Mouse (Mus musculus) lung, embryonic 14.5 days (tissue): ENCODE data around the gene Ankrd27. TPM values are rescaled to one million over a fixed set of nuclear protein-coding genes. Genes with fewer than 3 reads are reported as not detected.

ENCODE experiments used
- ATAC-seq: fragments of 200-750 bp; cut with Nextera tagmentation; 2 replicates; pipeline ENCODE4 v1.8.0; 2017; ENCODE audit warnings: mild to moderate bottlenecking, moderate TSS enrichment, moderate library complexity; ENCODE audit not compliant: insufficient read depth
- DNase-seq: peaks from one replicate; pipeline ENCODE4 v3.0.0-alpha.2; 2015
- H3K27ac ChIP-seq: fragments of 300-500 bp; sonication (generic); 2 replicates; pipeline ENCODE4 v1.5.1; 2014; ENCODE audit warnings: low read depth, mild to moderate bottlenecking, moderate library complexity
- H3K27me3 ChIP-seq: fragments of 300-500 bp; sonication (generic); 2 replicates; pipeline ENCODE4 v1.6.1; 2014; ENCODE audit warnings: low read length, control low read depth; ENCODE audit not compliant: insufficient read depth
- H3K36me3 ChIP-seq: fragments of 300-500 bp; sonication (generic); 2 replicates; pipeline ENCODE4 v1.6.1; 2014; ENCODE audit warnings: control low read depth; ENCODE audit not compliant: insufficient read depth
- H3K4me1 ChIP-seq: fragments of 300-500 bp; sonication (generic); 2 replicates; pipeline ENCODE4 v1.6.1; 2014; ENCODE audit warnings: antibody characterized with exemption, control low read depth; ENCODE audit not compliant: insufficient read depth
- H3K4me2 ChIP-seq: fragments of 300-500 bp; sonication (generic); 2 replicates; pipeline ENCODE4 v1.6.1; 2014; ENCODE audit warnings: mild to moderate bottlenecking
- H3K4me3 ChIP-seq: fragments of 300-500 bp; sonication (generic); 2 replicates; pipeline ENCODE4 v1.5.1; 2014; ENCODE audit warnings: low read depth, low read length
- H3K9ac ChIP-seq: fragments of 300-500 bp; sonication (generic); 2 replicates; pipeline ENCODE4 v1.6.1; 2014
- H3K9me3 ChIP-seq: fragments of 300-500 bp; sonication (generic); 2 replicates; pipeline ENCODE4 v1.6.1; 2016; ENCODE audit warnings: low read depth, low read length, control low read depth
- CTCF ChIP-seq: IDR thresholded peaks from 2 replicates; pipeline ENCODE4 v1.5.1; 2016; ENCODE audit warnings: antibody characterized with exemption, low read depth
- WGBS: fragments of 180-500 bp; shearing (Covaris S2); extraction: QIAGEN DNeasy Blood & Tissue Kit; methylation state at CpG from one replicate; pipeline ENCODE4 v1.1.7; 2014; 5-methylcytosine and 5-hydroxymethylcytosine counted together
- polyA plus RNA-seq: library from polyadenylated mRNA; unstranded; fragments of >200 nt; fragmentation: Nextera tagmentation; extraction: Ambion mirVana; gene quantifications from 2 replicates; pipeline ENCODE4 v1.2.1, GENCODE M21; 2014

The Ankrd27 gene
- polyA plus RNA-seq, 1 experiment from 2014 or later, result 38.1 TPM

- 91% methylated on average over 10 of the region's 10 CpGs for WGBS
- DNase-seq (no peak), ATAC-seq (no peak)
- no peaks in the 10 kb centered on the region for H3K9me3 ChIP-seq
- H3K9ac ChIP-seq, result no peak overlapping the region
- H3K27me3 ChIP-seq, result no peaks in the 10 kb centered on the region
- no peaks in the 10 kb centered on the region for H3K4me1 ChIP-seq
- no peak for TF ChIP-seq CTCF
- peaks cover 39% of the 10 kb centered on the region for H3K36me3 ChIP-seq
- no peak overlapping the region for H3K27ac ChIP-seq
- H3K4me3 ChIP-seq, result no peak overlapping the region
- no peak overlapping the region for H3K4me2 ChIP-seq
Observed at GRCm38 (mm10) chr7:35600031-35600430, 14.0 kb downstream of the Ankrd27 start.

GRCm38 (mm10) chr7:35601106-35601505, 15.1 kb downstream of the Ankrd27 start:
- TF ChIP-seq CTCF, result no peak
- H3K4me1 ChIP-seq, result no peaks in the 10 kb centered on the region
- DNase-seq, result no peak
- H3K36me3 ChIP-seq, result peaks cover 36% of the 10 kb centered on the region
- H3K4me3 ChIP-seq, result no peak overlapping the region
- H3K27ac ChIP-seq, result no peak overlapping the region
- WGBS, result 80% methylated on average over 6 of the region's 6 CpGs
- no peaks in the 10 kb centered on the region for H3K27me3 ChIP-seq
- no peak overlapping the region for H3K4me2 ChIP-seq
- ATAC-seq, result no peak
- H3K9me3 ChIP-seq, result no peaks in the 10 kb centered on the region
- H3K9ac ChIP-seq, result no peak overlapping the region

GRCm38 (mm10) chr7:35602766-35603165, 16.7 kb downstream of the Ankrd27 start:
- no peak overlapping the region for H3K27ac ChIP-seq
- no peak overlapping the region for H3K4me2 ChIP-seq
- WGBS, result 93% methylated on average over 5 of the region's 5 CpGs
- no peaks in the 10 kb centered on the region for H3K4me1 ChIP-seq
- DNase-seq, result no peak
- no peaks in the 10 kb centered on the region for H3K27me3 ChIP-seq
- H3K9me3 ChIP-seq, result no peaks in the 10 kb centered on the region
- ATAC-seq, result no peak
- no peak overlapping the region for H3K4me3 ChIP-seq
- no peak for TF ChIP-seq CTCF
- peaks cover 31% of the 10 kb centered on the region for H3K36me3 ChIP-seq
- H3K9ac ChIP-seq, result no peak overlapping the region

- WGBS, result 84% methylated on average over 10 of the region's 10 CpGs
- no peak for ATAC-seq
Observed at GRCm38 (mm10) chr7:35606816-35607215, 20.8 kb downstream of the Ankrd27 start.

GRCm38 (mm10) chr7:35609245-35609644, 23.2 kb downstream of the Ankrd27 start:
- Histone ChIP-seq H3K36me3 (peaks cover 52% of the 10 kb centered on the region), H3K4me1 (no peaks in the 10 kb centered on the region), H3K9ac (no peak overlapping the region), H3K27ac (no peak overlapping the region), H3K27me3 (no peaks in the 10 kb centered on the region), H3K9me3 (no peaks in the 10 kb centered on the region), H3K4me2 (no peak overlapping the region), H3K4me3 (no peak overlapping the region)
- DNase-seq (no peak), ATAC-seq (no peak)
- no peak for TF ChIP-seq CTCF
- 93% methylated on average over 10 of the region's 10 CpGs for WGBS

More at GRCm38 (mm10) chr7:35606816-35607215, 20.8 kb downstream of the Ankrd27 start:
- Histone ChIP-seq H3K4me1 (no peaks in the 10 kb centered on the region), H3K9me3 (no peaks in the 10 kb centered on the region), H3K4me2 (no peak overlapping the region), H3K36me3 (peaks cover 54% of the 10 kb centered on the region), H3K27ac (no peak overlapping the region), H3K27me3 (no peaks in the 10 kb centered on the region), H3K4me3 (no peak overlapping the region), H3K9ac (no peak overlapping the region)
- TF ChIP-seq CTCF, result no peak
- no peak for DNase-seq

- Histone ChIP-seq H3K4me1 (no peaks in the 10 kb centered on the region), H3K9ac (no peak overlapping the region), H3K9me3 (no peaks in the 10 kb centered on the region), H3K36me3 (peaks cover 63% of the 10 kb centered on the region), H3K27me3 (no peaks in the 10 kb centered on the region), H3K4me2 (no peak overlapping the region), H3K4me3 (no peak overlapping the region), H3K27ac (no peak overlapping the region)
- DNase-seq (no peak), ATAC-seq (no peak)
- TF ChIP-seq CTCF, result no peak
- 68% methylated on average over 4 of the region's 4 CpGs for WGBS
Observed at GRCm38 (mm10) chr7:35617513-35617912, 31.5 kb downstream of the Ankrd27 start.

GRCm38 (mm10) chr7:35622626-35623025, 36.6 kb downstream of the Ankrd27 start:
- DNase-seq, result no peak
- no peaks in the 10 kb centered on the region for H3K9me3 ChIP-seq
- peaks cover 60% of the 10 kb centered on the region for H3K36me3 ChIP-seq
- H3K27me3 ChIP-seq, result no peaks in the 10 kb centered on the region
- H3K4me3 ChIP-seq, result no peak overlapping the region
- no peak overlapping the region for H3K4me2 ChIP-seq
- no peak overlapping the region for H3K27ac ChIP-seq
- ATAC-seq, result no peak
- no peaks in the 10 kb centered on the region for H3K4me1 ChIP-seq
- WGBS, result 88% methylated on average over 10 of the region's 10 CpGs
- TF ChIP-seq CTCF, result no peak
- H3K9ac ChIP-seq, result no peak overlapping the region

- H3K4me3 ChIP-seq, result no peak overlapping the region
- 98% methylated on average over 5 of the region's 5 CpGs for WGBS
- H3K4me1 ChIP-seq, result no peaks in the 10 kb centered on the region
- ATAC-seq (no peak), DNase-seq (no peak)
- no peaks in the 10 kb centered on the region for H3K27me3 ChIP-seq
- H3K27ac ChIP-seq, result no peak overlapping the region
- H3K9me3 ChIP-seq, result no peaks in the 10 kb centered on the region
- no peak overlapping the region for H3K4me2 ChIP-seq
- H3K36me3 ChIP-seq, result peaks cover 70% of the 10 kb centered on the region
- H3K9ac ChIP-seq, result no peak overlapping the region
- 0 out of 2 replicates have a peak, but pooled peaks have one; percentile 11 for TF ChIP-seq CTCF
Observed at GRCm38 (mm10) chr7:35626038-35626437, 40.0 kb downstream of the Ankrd27 start.
